Mouse (Mus musculus): ENCODE measurements around the gene Zfp706. TPM values are rescaled to one million over a fixed set of nuclear protein-coding genes. Genes with fewer than 3 reads are reported as not detected.
A peak's percentile ranks its signal among the peaks of the same experiment; 100 is the strongest.

Zfp706 gene
- polyA plus RNA-seq, 1 experiment from 2014 or later, result 433 TPM

- no peak for ATAC-seq
- H3K4me3 ChIP-seq (ENCODE audit: low read length), result no peak overlapping the region
- H3K4me1 ChIP-seq (ENCODE audit: control insufficient read depth, insufficient read depth, low read depth, low read length), result peaks cover 13% of the 10 kb centered on the region
- H3K36me3 ChIP-seq (ENCODE audit: control insufficient read depth, insufficient read depth, low read length), result no peaks in the 10 kb centered on the region
- H3K4me2 ChIP-seq (ENCODE audit: low read length), result no peak overlapping the region
- no peak overlapping the region for H3K27ac ChIP-seq (ENCODE audit: low read depth, low read length)
- no peaks in the 10 kb centered on the region for H3K27me3 ChIP-seq (replicated peaks; ENCODE audit: control insufficient read depth, insufficient read depth, low read length)
- no peak overlapping the region for H3K9ac ChIP-seq (ENCODE audit: low read depth, low read length)
- 84% methylated on average over 2 of the region's 2 CpGs for WGBS
- H3K9me3 ChIP-seq (ENCODE audit: control insufficient read depth, low read length), result no peaks in the 10 kb centered on the region
These were observed 32.3 kb downstream of the Zfp706 start for GRCm38 (mm10) chr15:36975256-36975620.

DNA sequence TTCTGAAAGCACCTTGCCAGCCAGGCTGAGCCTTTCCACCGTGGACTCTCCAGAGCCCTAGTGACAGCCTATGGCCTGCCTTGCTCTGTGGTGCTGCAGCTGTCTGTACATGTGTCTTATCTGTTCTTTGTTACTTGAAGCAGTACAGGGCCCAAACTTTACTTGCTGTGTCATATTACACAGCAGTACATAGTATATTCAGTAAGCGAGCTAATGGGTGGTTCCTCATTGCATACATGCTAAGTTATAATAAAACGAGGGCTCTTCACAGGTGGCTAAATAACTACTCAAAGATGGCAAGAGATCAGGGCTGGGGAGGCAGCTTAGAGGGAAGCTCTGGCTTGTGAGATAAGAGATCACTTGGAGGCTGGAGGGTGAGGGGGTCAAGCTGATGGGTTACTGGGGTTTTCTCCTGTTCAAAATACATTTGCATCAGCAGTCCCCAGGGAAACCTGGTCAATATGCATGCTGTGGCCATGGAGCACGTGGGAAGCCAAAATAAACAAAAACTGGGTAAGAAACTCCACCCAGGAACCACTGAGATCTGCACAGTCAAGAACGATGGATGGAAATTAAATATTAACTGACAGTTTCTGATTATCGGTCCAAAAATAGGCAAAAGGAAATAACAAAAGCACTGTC, 32.8 kb downstream of the Zfp706 start:
- H3K36me3 ChIP-seq (ENCODE audit: control insufficient read depth, insufficient read depth, low read length), result no peaks in the 10 kb centered on the region
- H3K4me3 ChIP-seq (ENCODE audit: low read length), result no peak overlapping the region
- ATAC-seq, result no peak
- H3K27me3 ChIP-seq (replicated peaks; ENCODE audit: control insufficient read depth, insufficient read depth, low read length), result no peaks in the 10 kb centered on the region
- H3K9ac ChIP-seq (ENCODE audit: low read depth, low read length), result no peak overlapping the region
- H3K4me1 ChIP-seq (ENCODE audit: control insufficient read depth, insufficient read depth, low read depth, low read length), result peaks cover 8% of the 10 kb centered on the region
- 69% methylated on average over 6 of the region's 6 CpGs for WGBS
- no peak overlapping the region for H3K4me2 ChIP-seq (ENCODE audit: low read length)
- no peaks in the 10 kb centered on the region for H3K9me3 ChIP-seq (ENCODE audit: control insufficient read depth, low read length)
- no peak overlapping the region for H3K27ac ChIP-seq (ENCODE audit: low read depth, low read length)

DNA sequence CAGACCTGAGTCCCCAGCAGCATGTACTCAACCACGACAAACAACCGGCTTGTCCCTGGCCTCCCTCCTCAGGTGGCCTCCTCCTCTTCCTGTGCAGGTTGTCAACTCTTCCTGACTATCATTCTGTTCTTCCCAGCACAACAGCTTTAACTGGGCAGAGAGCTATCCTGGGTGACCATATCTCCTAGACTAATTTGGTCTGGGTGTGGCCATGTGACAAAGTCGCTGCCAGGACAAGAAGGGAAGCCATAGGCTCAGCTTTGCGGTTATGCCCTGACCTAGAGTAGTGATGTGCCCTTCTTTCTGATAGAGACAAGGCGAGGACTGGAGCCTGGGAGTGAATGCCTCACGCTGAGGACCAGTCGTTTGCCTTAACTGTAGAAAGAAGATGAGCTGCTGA, 33.9 kb downstream of the Zfp706 start:
- no peak overlapping the region for H3K4me3 ChIP-seq (ENCODE audit: low read length)
- peaks cover 9% of the 10 kb centered on the region for H3K4me1 ChIP-seq (ENCODE audit: control insufficient read depth, insufficient read depth, low read depth, low read length)
- no peak overlapping the region for H3K9ac ChIP-seq (ENCODE audit: low read depth, low read length)
- WGBS, result 81% methylated on average over 7 of the region's 7 CpGs
- H3K4me2 ChIP-seq (ENCODE audit: low read length), result no peak overlapping the region
- H3K27me3 ChIP-seq (replicated peaks; ENCODE audit: control insufficient read depth, insufficient read depth, low read length), result no peaks in the 10 kb centered on the region
- H3K36me3 ChIP-seq (ENCODE audit: control insufficient read depth, insufficient read depth, low read length), result no peaks in the 10 kb centered on the region
- no peak for ATAC-seq
- H3K27ac ChIP-seq (ENCODE audit: low read depth, low read length), result no peak overlapping the region
- H3K9me3 ChIP-seq (ENCODE audit: control insufficient read depth, low read length), result no peaks in the 10 kb centered on the region

- H3K9ac ChIP-seq (ENCODE audit: low read depth, low read length), result no peak overlapping the region
- H3K27ac ChIP-seq (ENCODE audit: low read depth, low read length), result peak overlapping the region; percentile 44; the same call in 1 of the 2 replicates
- peaks cover 9% of the 10 kb centered on the region for H3K4me1 ChIP-seq (ENCODE audit: control insufficient read depth, insufficient read depth, low read depth, low read length)
- no peaks in the 10 kb centered on the region for H3K27me3 ChIP-seq (replicated peaks; ENCODE audit: control insufficient read depth, insufficient read depth, low read length)
- H3K4me3 ChIP-seq (ENCODE audit: low read length), result no peak overlapping the region
- H3K36me3 ChIP-seq (ENCODE audit: control insufficient read depth, insufficient read depth, low read length), result no peaks in the 10 kb centered on the region
- no peak for ATAC-seq
- H3K4me2 ChIP-seq (ENCODE audit: low read length), result no peak overlapping the region
- 74% methylated on average over 6 of the region's 6 CpGs for WGBS
- no peaks in the 10 kb centered on the region for H3K9me3 ChIP-seq (ENCODE audit: control insufficient read depth, low read length)
These were observed 34.3 kb downstream of the Zfp706 start for GRCm38 (mm10) chr15:36973290-36973689.

- H3K9me3 ChIP-seq (ENCODE audit: control insufficient read depth, low read length), result no peaks in the 10 kb centered on the region
- no peak for ATAC-seq
- H3K9ac ChIP-seq (ENCODE audit: low read depth, low read length), result no peak overlapping the region
- H3K36me3 ChIP-seq (ENCODE audit: control insufficient read depth, insufficient read depth, low read length), result no peaks in the 10 kb centered on the region
- no peak overlapping the region for H3K4me2 ChIP-seq (ENCODE audit: low read length)
- H3K4me3 ChIP-seq (ENCODE audit: low read length), result no peak overlapping the region
- no peaks in the 10 kb centered on the region for H3K27me3 ChIP-seq (replicated peaks; ENCODE audit: control insufficient read depth, insufficient read depth, low read length)
- H3K27ac ChIP-seq (ENCODE audit: low read depth, low read length), result no peak overlapping the region
- peaks cover 25% of the 10 kb centered on the region for H3K4me1 ChIP-seq (ENCODE audit: control insufficient read depth, insufficient read depth, low read depth, low read length)
- 87% methylated on average over 5 of the region's 5 CpGs for WGBS
These were observed 37.8 kb downstream of the Zfp706 start for GRCm38 (mm10) chr15:36969794-36970193.

DNA sequence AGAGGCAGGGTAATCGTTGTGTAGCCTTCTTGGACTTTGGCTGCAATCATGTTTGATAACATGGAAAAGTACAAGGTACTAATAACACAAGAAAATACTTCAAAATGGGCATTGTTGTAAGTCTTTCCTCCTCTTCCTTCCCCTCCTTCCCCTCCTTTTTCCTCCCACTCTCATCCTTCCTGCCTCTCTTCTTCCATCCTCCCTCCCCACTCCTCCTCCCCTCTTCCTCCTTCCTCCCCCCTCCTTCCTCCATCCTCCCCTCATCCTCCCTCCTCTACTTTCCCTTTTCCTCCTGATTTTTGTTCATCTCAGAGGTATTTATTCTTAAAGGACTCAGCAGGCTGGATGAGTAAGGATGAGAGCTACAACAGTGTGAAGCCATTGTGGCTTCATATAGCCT, 39.3 kb downstream of the Zfp706 start:
- peak overlapping the region; percentile 65 for H3K4me2 ChIP-seq (ENCODE audit: low read length)
- 20% methylated on average over 1 of the region's 1 CpGs for WGBS
- peak overlapping the region; percentile 98 for H3K27ac ChIP-seq (ENCODE audit: low read depth, low read length)
- peaks cover 25% of the 10 kb centered on the region for H3K4me1 ChIP-seq (ENCODE audit: control insufficient read depth, insufficient read depth, low read depth, low read length)
- 0 out of 2 replicates have a peak, but pooled peaks have one; percentile 1 for ATAC-seq
- no peaks in the 10 kb centered on the region for H3K9me3 ChIP-seq (ENCODE audit: control insufficient read depth, low read length)
- H3K36me3 ChIP-seq (ENCODE audit: control insufficient read depth, insufficient read depth, low read length), result no peaks in the 10 kb centered on the region
- peak overlapping the region; percentile 61 for H3K9ac ChIP-seq (ENCODE audit: low read depth, low read length)
- peak overlapping the region; percentile 34 for H3K4me3 ChIP-seq (ENCODE audit: low read length)
- no peaks in the 10 kb centered on the region for H3K27me3 ChIP-seq (replicated peaks; ENCODE audit: control insufficient read depth, insufficient read depth, low read length)

- H3K4me1 ChIP-seq (ENCODE audit: control insufficient read depth, insufficient read depth, low read depth, low read length), result peaks cover 25% of the 10 kb centered on the region
- peak overlapping the region; percentile 61 for H3K9ac ChIP-seq (ENCODE audit: low read depth, low read length)
- H3K4me3 ChIP-seq (ENCODE audit: low read length), result peak overlapping the region; percentile 34
- WGBS, result 7% methylated on average over 24 of the region's 24 CpGs
- no peaks in the 10 kb centered on the region for H3K36me3 ChIP-seq (ENCODE audit: control insufficient read depth, insufficient read depth, low read length)
- H3K4me2 ChIP-seq (ENCODE audit: low read length), result peak overlapping the region; percentile 65
- H3K9me3 ChIP-seq (ENCODE audit: control insufficient read depth, low read length), result no peaks in the 10 kb centered on the region
- ATAC-seq, result peak; percentile 92
- peak overlapping the region; percentile 98 for H3K27ac ChIP-seq (ENCODE audit: low read depth, low read length)
- H3K27me3 ChIP-seq (replicated peaks; ENCODE audit: control insufficient read depth, insufficient read depth, low read length), result no peaks in the 10 kb centered on the region
These were observed 40.0 kb downstream of the Zfp706 start for GRCm38 (mm10) chr15:36967381-36968211.

- no peaks in the 10 kb centered on the region for H3K36me3 ChIP-seq (ENCODE audit: control insufficient read depth, insufficient read depth, low read length)
- no peak overlapping the region for H3K4me3 ChIP-seq (ENCODE audit: low read length)
- H3K4me2 ChIP-seq (ENCODE audit: low read length), result peak overlapping the region; percentile 65
- WGBS, result 18% methylated on average over 7 of the region's 7 CpGs
- H3K9ac ChIP-seq (ENCODE audit: low read depth, low read length), result peak overlapping the region; percentile 54
- peaks cover 25% of the 10 kb centered on the region for H3K4me1 ChIP-seq (ENCODE audit: control insufficient read depth, insufficient read depth, low read depth, low read length)
- no peaks in the 10 kb centered on the region for H3K9me3 ChIP-seq (ENCODE audit: control insufficient read depth, low read length)
- peak overlapping the region; percentile 98 for H3K27ac ChIP-seq (ENCODE audit: low read depth, low read length)
- peak; percentile 66 for ATAC-seq
- no peaks in the 10 kb centered on the region for H3K27me3 ChIP-seq (replicated peaks; ENCODE audit: control insufficient read depth, insufficient read depth, low read length)
These were observed 40.6 kb downstream of the Zfp706 start for GRCm38 (mm10) chr15:36966940-36967339.

- H3K4me3 ChIP-seq (ENCODE audit: low read length), result no peak overlapping the region
- WGBS, result 71% methylated on average over 2 of the region's 2 CpGs
- no peaks in the 10 kb centered on the region for H3K9me3 ChIP-seq (ENCODE audit: control insufficient read depth, low read length)
- peak overlapping the region; percentile 54 for H3K9ac ChIP-seq (ENCODE audit: low read depth, low read length)
- no peaks in the 10 kb centered on the region for H3K36me3 ChIP-seq (ENCODE audit: control insufficient read depth, insufficient read depth, low read length)
- peaks cover 25% of the 10 kb centered on the region for H3K4me1 ChIP-seq (ENCODE audit: control insufficient read depth, insufficient read depth, low read depth, low read length)
- H3K27me3 ChIP-seq (replicated peaks; ENCODE audit: control insufficient read depth, insufficient read depth, low read length), result no peaks in the 10 kb centered on the region
- no peak for ATAC-seq
- H3K4me2 ChIP-seq (ENCODE audit: low read length), result peak overlapping the region; percentile 65; the same call in 1 of the 2 replicates
- peak overlapping the region; percentile 98 for H3K27ac ChIP-seq (ENCODE audit: low read depth, low read length)
These were observed 41.1 kb downstream of the Zfp706 start for GRCm38 (mm10) chr15:36966466-36966865.

All from hindbrain, embryonic 16.5 days (tissue).